Comparison of ENCODE assay signal across 8 mouse cellular contexts in genomic region chr8:11550281-11550948, GRCm38 (mm10). TPM values are rescaled to one million over a fixed set of nuclear protein-coding genes. Genes with fewer than 3 reads are reported as not detected.
DNase-seq lines count a peak whose midpoint lies in the region; ATAC-seq lines count a peak whose summit lies in the region.

TSS of gene Cars2 (minus strand) at chr8:11550783.

- peak within 1 kb of the TSS; percentile 89 for H3K9ac ChIP-seq in embryonic facial prominence, embryonic 15.5 days
- peak within 1 kb of the TSS; percentile 85 for H3K9ac ChIP-seq in kidney, embryonic 14.5 days (ENCODE audit: low read depth, low read length)
- H3K9ac ChIP-seq in limb, embryonic 15.5 days: peak within 1 kb of the TSS; percentile 69

- peaks cover 14% of the 10 kb centered on the region; the same call in 1 of the 2 replicates for H3K36me3 ChIP-seq in embryonic facial prominence, embryonic 15.5 days
- peaks cover 10% of the 10 kb centered on the region; the same call in 1 of the 2 replicates for H3K36me3 ChIP-seq in kidney, embryonic 14.5 days (ENCODE audit: control insufficient read depth, insufficient read depth, low read length)
- peaks cover 26% of the 10 kb centered on the region for H3K36me3 ChIP-seq in limb, embryonic 15.5 days

- H3K4me1 ChIP-seq in embryonic facial prominence, embryonic 15.5 days: peaks cover 26% of the 10 kb centered on the region
- peaks cover 13% of the 10 kb centered on the region for H3K4me1 ChIP-seq in kidney, embryonic 14.5 days (ENCODE audit: control insufficient read depth, insufficient read depth, low read length)
- peaks cover 20% of the 10 kb centered on the region for H3K4me1 ChIP-seq in limb, embryonic 15.5 days

- H3K27me3 ChIP-seq in embryonic facial prominence, embryonic 15.5 days: no peaks in the 10 kb centered on the region
- H3K27me3 ChIP-seq in kidney, embryonic 14.5 days (ENCODE audit: control insufficient read depth, insufficient read depth, low read length): no peaks in the 10 kb centered on the region
- H3K27me3 ChIP-seq in limb, embryonic 15.5 days: no peaks in the 10 kb centered on the region

- peak within 1 kb of the TSS; percentile 79 for H3K4me2 ChIP-seq in embryonic facial prominence, embryonic 15.5 days (replicated peaks)
- H3K4me2 ChIP-seq in kidney, embryonic 14.5 days (replicated peaks; ENCODE audit: low read depth, low read length): peak within 1 kb of the TSS; percentile 67
- H3K4me2 ChIP-seq in limb, embryonic 15.5 days: peak within 1 kb of the TSS; percentile 67

- H3K9me3 ChIP-seq in embryonic facial prominence, embryonic 15.5 days (replicated peaks): no peaks in the 10 kb centered on the region
- H3K9me3 ChIP-seq in kidney, embryonic 14.5 days (ENCODE audit: control insufficient read depth, low read length): no peaks in the 10 kb centered on the region
- H3K9me3 ChIP-seq in limb, embryonic 15.5 days: no peaks in the 10 kb centered on the region

- under 1% methylated on average over 53 of the region's 53 CpGs for WGBS in embryonic facial prominence, embryonic 15.5 days
- under 1% methylated on average over 53 of the region's 53 CpGs for WGBS in kidney, embryonic 14.5 days
- under 1% methylated on average over 53 of the region's 53 CpGs for WGBS in limb, embryonic 15.5 days

- H3K4me3 ChIP-seq in embryonic facial prominence, embryonic 15.5 days (replicated peaks): peak within 1 kb of the TSS; percentile 93
- peak within 1 kb of the TSS; percentile 78 for H3K4me3 ChIP-seq in kidney, embryonic 14.5 days (ENCODE audit: low read length)
- H3K4me3 ChIP-seq in limb, embryonic 15.5 days: peak within 1 kb of the TSS; percentile 70

- peak; percentile 93 for DNase-seq in 3T3-L1 (ENCODE audit: low read depth, low spot score)
- DNase-seq in adrenal gland, postnatal 4 days (ENCODE audit: low spot score in 2 of 2): peak; percentile 66 to 85
- peak; percentile 92 to 94 for DNase-seq in heart, adult 9 months (ENCODE audit: low spot score in 2 of 2)
- DNase-seq in monocyte, adult 2 months (ENCODE audit: low read depth in 1 of 2, low spot score in 2 of 2): peak; percentile 90
- peak; percentile 93 for DNase-seq in spleen, postnatal 36 days (ENCODE audit: low spot score in 2 of 2)

- peak within 1 kb of the TSS; percentile 96 for H3K27ac ChIP-seq in embryonic facial prominence, embryonic 15.5 days (replicated peaks)
- H3K27ac ChIP-seq in kidney, embryonic 14.5 days (ENCODE audit: low read depth, low read length): peak within 1 kb of the TSS; percentile 72
- peak within 1 kb of the TSS; percentile 93 for H3K27ac ChIP-seq in limb, embryonic 15.5 days

- peak; percentile 82 for ATAC-seq in embryonic facial prominence, embryonic 15.5 days (ENCODE audit: insufficient number of reproducible peaks, low FRiP score, low TSS enrichment, low read depth)
- peak; percentile 82 for ATAC-seq in kidney, embryonic 14.5 days (ENCODE audit: low FRiP score, low TSS enrichment)
- ATAC-seq in limb, embryonic 15.5 days (ENCODE audit: insufficient number of reproducible peaks, low FRiP score, low TSS enrichment, low read depth): peak; percentile 68

RNA-seq across cellular contexts. Expression of gene Cars2, which starts in this region (rescaled TPM):
- total RNA-seq in adrenal gland, postnatal 4 days (2021): 10 to 100 TPM; 34.4 to 36.2 TPM
- polyA plus RNA-seq in embryonic facial prominence, embryonic 15.5 days (2015; fragmentation: Nextera tagmentation; extraction: Ambion mirVana): 28.7 and 31.4 TPM in 2 replicates
- polyA plus RNA-seq in kidney, embryonic 14.5 days (2014; fragmentation: Nextera tagmentation; extraction: Ambion mirVana): 22.8 and 23.8 TPM in 2 replicates
- 25.9 and 29.7 TPM in 2 replicates for polyA plus RNA-seq in limb, embryonic 15.5 days (2015; fragmentation: Nextera tagmentation; extraction: Ambion mirVana)

Comparison
In these comparisons a context has a peak if more than half of its experiments do, and no peak if none do; other contexts are left out.
1. Peak in every context shown above with its lines: DNase-seq, ATAC-seq, H3K4me3 ChIP-seq and H3K27ac ChIP-seq.